Mouse (Mus musculus) hematopoietic stem cell, adult 5-6 weeks (primary cell): ENCODE results near the gene Golt1b. TPM values are rescaled to one million over a fixed set of nuclear protein-coding genes. Genes with fewer than 3 reads are reported as not detected.
A peak's percentile ranks its signal among the peaks of the same experiment; 100 is the strongest.

Experiments used
- ATAC-seq, 2 experiments: fragments of 125-278 bp in 1 of 2; replicated peaks in 1 of 2; 2 replicates each; pipeline ENCODE4 v1.8.0; 2016 to 2017; ENCODE audit warnings: inconsistent platforms in 2 of 2, mild to moderate bottlenecking in 2 of 2, moderate number of reproducible peaks in 2 of 2, low read depth in 1 of 2, moderate TSS enrichment in 1 of 2; ENCODE audit not compliant: low FRiP score in 2 of 2, poor library complexity in 2 of 2, severe bottlenecking in 2 of 2, insufficient read depth in 1 of 2, low TSS enrichment in 1 of 2
- total RNA-seq: library from RNA; stranded (forward); fragments of 172-1452, 232-1000 nt; gene quantifications from 2 replicates; pipeline ENCODE4 v1.2.3, GENCODE M21; 2017

Golt1b gene
- total RNA-seq, 1 experiment from 2014 or later, result 48.5 TPM

- ATAC-seq, result no peak
These were observed 8.3 kb upstream of the Golt1b start for GRCm38 (mm10) chr6:142378576-142379330.

- no peak for ATAC-seq
These were observed 7.1 kb upstream of the Golt1b start for GRCm38 (mm10) chr6:142379961-142380360.

- ATAC-seq, result no peak
These were observed 5.4 kb upstream of the Golt1b start for GRCm38 (mm10) chr6:142381615-142382014.

GRCm38 (mm10) chr6:142384521-142384920 is 2.5 kb upstream of the Golt1b start:
- ATAC-seq, result no peak

GRCm38 (mm10) chr6:142386285-142387010 is 573 bp upstream of the Golt1b start:
- ATAC-seq, result peak; percentile 0 to 15; a peak in 1 of 4 replicates

- ATAC-seq, result no peak
These were observed 792 bp downstream of the Golt1b start for GRCm38 (mm10) chr6:142387755-142388271.

- no peak for ATAC-seq
These were observed 2.1 kb downstream of the Golt1b start for GRCm38 (mm10) chr6:142389101-142389500.

- ATAC-seq, result no peak
These were observed 5.3 kb downstream of the Golt1b start for GRCm38 (mm10) chr6:142392312-142392711.

- ATAC-seq, result no peak
These were observed 7.6 kb downstream of the Golt1b start for GRCm38 (mm10) chr6:142394669-142395068.

GRCm38 (mm10) chr6:142395756-142396155 is 8.7 kb downstream of the Golt1b start:
- no peak for ATAC-seq

- no peak for ATAC-seq
These were observed 24.1 kb downstream of the Golt1b start for GRCm38 (mm10) chr6:142411140-142411539.

- no peak for ATAC-seq
These were observed 26.0 kb downstream of the Golt1b start, which contains the start of gene Spx for GRCm38 (mm10) chr6:142412906-142413491. Gene Spx (plus strand): TSS chr6:142413441.

- peak; percentile 47 to 63; a peak in 3 of 4 replicates for ATAC-seq
These were observed 26.8 kb downstream of the Golt1b start for GRCm38 (mm10) chr6:142413845-142414244.

- no peak for ATAC-seq
These were observed 27.6 kb downstream of the Golt1b start for GRCm38 (mm10) chr6:142414597-142414996.

- no peak for ATAC-seq
These were observed 38.0 kb downstream of the Golt1b start for GRCm38 (mm10) chr6:142424976-142425375.

GRCm38 (mm10) chr6:142429072-142429471 is 42.1 kb downstream of the Golt1b start:
- ATAC-seq, result no peak

GRCm38 (mm10) chr6:142451381-142451780 is 64.4 kb downstream of the Golt1b start:
- no peak for ATAC-seq

GRCm38 (mm10) chr6:142453311-142453710 is 66.3 kb downstream of the Golt1b start:
- peak; percentile 93 to 96 for ATAC-seq
